Mouse (Mus musculus): Measurements from ENCODE around the gene Kcnn1. TPM values are rescaled to one million over a fixed set of nuclear protein-coding genes. Genes with fewer than 3 reads are reported as not detected.

Kcnn1 gene
- polyA plus RNA-seq, 1 experiment from 2014 or later = 19.0 TPM

DNA sequence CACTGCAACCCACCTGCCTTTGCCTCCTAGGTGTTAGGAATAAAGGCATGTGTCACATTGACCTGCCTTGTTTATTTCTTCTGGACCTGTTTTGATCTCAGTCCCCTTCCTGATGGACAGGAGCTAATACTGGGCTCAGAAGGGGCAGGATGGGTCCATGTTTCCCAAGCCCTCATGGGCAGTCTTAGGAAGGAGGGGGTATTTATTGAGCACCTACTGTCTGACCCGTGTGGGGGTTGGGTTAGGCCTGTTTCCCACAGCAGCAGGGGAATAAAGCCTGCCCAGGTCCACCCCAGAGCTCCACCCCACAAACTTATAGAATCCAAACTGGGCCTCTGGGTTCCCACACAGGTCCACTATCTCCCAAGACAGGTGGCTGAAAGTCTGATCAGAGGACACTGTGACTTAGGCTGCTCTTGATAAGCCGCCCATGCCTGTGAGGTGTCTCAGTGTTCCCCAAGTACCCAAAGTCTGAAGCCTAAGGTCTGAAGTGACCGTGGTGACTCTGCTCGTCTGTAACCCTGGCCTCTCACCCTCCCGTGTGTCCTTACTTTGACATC is 19.8 kb downstream of the Kcnn1 start:
- no peaks in the 10 kb centered on the region for H3K9me3 ChIP-seq
- no peaks in the 10 kb centered on the region for H3K36me3 ChIP-seq (replicated peaks)
- peaks cover 19% of the 10 kb centered on the region for H3K4me1 ChIP-seq
- no peak for ATAC-seq (replicated peaks)
- no peak overlapping the region for H3K4me3 ChIP-seq
- WGBS = 83% methylated on average over 5 of the region's 5 CpGs
- no peak overlapping the region for H3K27ac ChIP-seq
- H3K27me3 ChIP-seq (replicated peaks) = no peaks in the 10 kb centered on the region
- H3K9ac ChIP-seq = no peak overlapping the region
- H3K4me2 ChIP-seq = no peak overlapping the region

DNA sequence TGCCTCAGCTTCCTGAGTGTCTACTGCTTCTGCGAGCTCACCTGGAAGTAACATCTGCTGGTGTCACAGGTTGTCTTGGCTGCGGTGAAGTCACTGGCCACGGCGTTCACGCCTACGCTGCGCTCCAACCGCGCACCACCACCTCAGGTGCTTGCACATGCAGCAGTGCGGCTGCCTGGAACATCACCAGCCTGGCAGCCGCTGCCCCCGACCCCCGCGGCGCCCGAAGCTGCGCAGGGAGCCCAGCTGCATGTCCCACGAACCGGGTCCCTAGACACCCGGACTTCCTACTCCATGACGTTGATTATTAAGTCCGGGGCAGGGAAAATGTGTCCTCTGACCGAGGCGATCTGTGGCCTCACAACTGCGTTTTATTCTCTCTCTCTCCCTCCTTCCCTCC is 20.6 kb downstream of the Kcnn1 start:
- ATAC-seq (replicated peaks) = no peak
- Histone ChIP-seq H3K27ac (no peak overlapping the region), H3K9me3 (no peaks in the 10 kb centered on the region), H3K27me3 (replicated peaks) (no peaks in the 10 kb centered on the region), H3K36me3 (replicated peaks) (no peaks in the 10 kb centered on the region), H3K4me2 (no peak overlapping the region), H3K9ac (no peak overlapping the region), H3K4me1 (peaks cover 20% of the 10 kb centered on the region), H3K4me3 (no peak overlapping the region)
- WGBS = 74% methylated on average over 25 of the region's 25 CpGs

- H3K4me2 ChIP-seq = no peak overlapping the region
- H3K4me1 ChIP-seq = peaks cover 20% of the 10 kb centered on the region
- H3K9ac ChIP-seq = no peak overlapping the region
- H3K9me3 ChIP-seq = no peaks in the 10 kb centered on the region
- H3K36me3 ChIP-seq (replicated peaks) = no peaks in the 10 kb centered on the region
- H3K4me3 ChIP-seq = no peak overlapping the region
- H3K27me3 ChIP-seq (replicated peaks) = no peaks in the 10 kb centered on the region
- 40% methylated on average over 22 of the region's 22 CpGs for WGBS
- ATAC-seq (replicated peaks) = no peak; the same call in 1 of the 2 replicates
- H3K27ac ChIP-seq = 0 out of 2 replicates have a peak overlapping the region, but pooled peaks have one; percentile 93
These were observed 21.6 kb downstream of the Kcnn1 start for GRCm38 (mm10) chr8:70841147-70842072.

DNA sequence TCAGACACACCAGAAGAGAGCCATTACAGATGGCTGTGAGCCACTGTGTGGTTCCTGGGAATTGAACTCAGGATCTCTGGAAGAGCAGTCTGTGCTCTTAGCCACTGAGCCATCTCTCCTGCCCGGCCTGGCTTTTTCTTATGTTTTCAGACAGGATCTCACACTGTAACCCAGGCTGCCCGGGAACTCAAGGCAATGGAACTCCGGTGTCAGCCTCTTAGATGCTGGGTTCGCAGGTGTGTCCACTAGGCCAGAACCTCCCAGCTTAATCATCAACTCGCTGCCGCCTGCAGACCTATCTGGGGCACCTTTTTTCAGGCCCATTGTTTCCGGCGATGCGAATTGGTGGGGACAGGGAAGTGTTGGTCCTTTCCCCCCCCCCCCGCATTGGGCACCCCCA is 22.5 kb downstream of the Kcnn1 start:
- Histone ChIP-seq H3K9ac (no peak overlapping the region), H3K4me3 (no peak overlapping the region), H3K4me1 (peaks cover 20% of the 10 kb centered on the region), H3K27me3 (replicated peaks) (no peaks in the 10 kb centered on the region), H3K4me2 (no peak overlapping the region), H3K9me3 (no peaks in the 10 kb centered on the region), H3K36me3 (replicated peaks) (no peaks in the 10 kb centered on the region), H3K27ac (0 out of 2 replicates have a peak overlapping the region, but pooled peaks have one; percentile 93)
- no peak for ATAC-seq (replicated peaks)
- WGBS = 53% methylated on average over 10 of the region's 10 CpGs

DNA sequence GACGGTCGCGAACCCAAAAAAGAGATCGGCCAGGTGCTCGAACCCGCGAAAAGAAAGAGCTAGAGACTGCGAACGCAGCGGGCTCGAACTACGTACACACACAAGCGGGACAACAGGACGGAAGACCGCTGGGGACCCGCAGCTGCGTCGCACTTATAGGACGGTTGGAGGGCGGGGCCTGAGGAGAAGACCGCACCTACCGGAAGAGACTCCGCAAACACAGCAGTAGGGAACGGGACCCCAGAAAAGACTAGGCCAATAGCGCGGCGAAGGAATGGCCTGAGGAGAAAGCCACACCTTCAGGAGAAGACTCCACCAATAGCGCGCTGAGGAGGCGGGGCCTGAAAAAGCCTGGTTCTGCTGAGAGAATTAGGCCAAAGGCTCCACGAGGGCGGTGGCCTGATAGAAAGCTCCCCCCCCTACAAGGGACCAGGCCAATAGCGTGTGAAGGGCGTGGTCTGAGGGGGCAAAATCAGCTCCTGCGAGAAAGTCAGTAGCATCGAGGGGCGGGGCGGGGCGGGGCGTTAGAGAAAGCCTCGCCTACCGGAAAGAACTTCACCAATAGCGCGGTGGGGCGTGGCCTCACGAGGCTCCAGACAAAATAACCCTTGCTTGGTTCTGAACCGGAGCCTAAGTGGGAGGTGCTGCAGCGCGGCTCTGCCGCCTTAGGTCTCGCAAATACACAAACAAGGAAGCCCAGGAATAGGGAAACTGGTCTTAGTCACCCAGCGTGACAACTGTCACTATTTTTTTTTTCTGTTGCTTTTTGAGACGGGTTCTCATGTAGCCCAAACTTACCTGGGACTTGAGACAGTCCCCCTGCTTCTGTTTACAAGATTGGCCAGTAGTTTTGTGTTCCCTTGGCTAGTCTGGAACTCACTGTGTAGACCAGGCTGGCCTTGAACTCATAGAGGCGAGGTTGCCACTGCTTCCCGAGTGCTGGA is 23.4 kb downstream of the Kcnn1 start, which contains the start of gene Arrdc2:
Arrdc2 (minus strand) TSS at position 313 of the 944 bp plus-strand sequence.
- H3K9me3 ChIP-seq = no peaks in the 10 kb centered on the region
- H3K4me3 ChIP-seq = peak within 1 kb of the TSS; percentile 72
- ATAC-seq (replicated peaks) = peak; percentile 96
- no peaks in the 10 kb centered on the region for H3K36me3 ChIP-seq (replicated peaks)
- H3K4me2 ChIP-seq = peak within 1 kb of the TSS; percentile 84
- peak within 1 kb of the TSS; percentile 67 for H3K9ac ChIP-seq
- no peaks in the 10 kb centered on the region for H3K27me3 ChIP-seq (replicated peaks)
- peaks cover 20% of the 10 kb centered on the region for H3K4me1 ChIP-seq
- peak within 1 kb of the TSS; percentile 93 for H3K27ac ChIP-seq
- 2% methylated on average over 55 of the region's 55 CpGs for WGBS

DNA sequence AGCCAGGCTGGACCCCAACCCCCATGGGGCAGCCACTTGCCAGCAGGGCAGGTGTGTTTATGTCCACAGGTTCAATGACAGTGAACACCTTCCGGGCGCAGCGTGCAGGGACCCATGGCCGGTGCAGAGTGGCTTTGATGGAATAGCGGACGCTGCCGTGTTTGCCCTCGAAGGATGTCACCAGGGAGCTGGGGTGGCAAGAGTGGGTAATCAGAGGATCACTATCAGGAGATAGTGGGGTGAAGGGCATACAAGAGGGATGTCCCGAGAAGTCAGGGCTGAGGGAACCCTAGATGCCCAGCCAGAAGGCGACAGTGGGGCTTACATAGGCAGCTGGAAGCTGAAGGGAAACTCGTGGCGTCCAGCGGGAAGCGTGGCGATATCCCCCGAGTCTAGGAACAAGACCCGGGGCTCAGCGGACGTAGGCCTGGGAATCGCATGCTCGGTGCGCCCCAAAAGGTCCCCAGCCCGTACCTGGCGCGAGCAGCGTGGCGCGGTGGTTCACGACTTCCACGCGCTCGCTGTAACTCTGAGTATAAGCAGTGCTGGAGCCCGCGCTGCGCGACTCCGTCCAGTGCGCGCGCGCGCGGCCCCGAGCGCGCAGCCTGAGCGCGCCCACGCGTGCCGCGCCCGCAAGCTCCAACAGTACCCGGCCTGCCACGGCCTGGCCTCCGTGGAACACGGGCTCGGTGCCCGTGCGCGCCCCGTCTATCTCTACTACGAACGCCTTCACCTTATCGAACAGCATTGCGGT is 24.2 kb downstream of the Kcnn1 start:
- no peaks in the 10 kb centered on the region for H3K9me3 ChIP-seq
- 3% methylated on average over 66 of the region's 66 CpGs for WGBS
- peaks cover 20% of the 10 kb centered on the region for H3K4me1 ChIP-seq
- H3K4me3 ChIP-seq = peak overlapping the region; percentile 72
- H3K27me3 ChIP-seq (replicated peaks) = no peaks in the 10 kb centered on the region
- peak overlapping the region; percentile 84 for H3K4me2 ChIP-seq
- ATAC-seq (replicated peaks) = peak; percentile 55
- H3K9ac ChIP-seq = peak overlapping the region; percentile 67
- H3K27ac ChIP-seq = peak overlapping the region; percentile 93
- no peaks in the 10 kb centered on the region for H3K36me3 ChIP-seq (replicated peaks)

- Histone ChIP-seq H3K4me1 (peaks cover 20% of the 10 kb centered on the region), H3K4me2 (no peak overlapping the region), H3K27me3 (replicated peaks) (no peaks in the 10 kb centered on the region), H3K9ac (no peak overlapping the region), H3K4me3 (no peak overlapping the region), H3K27ac (no peak overlapping the region), H3K36me3 (replicated peaks) (no peaks in the 10 kb centered on the region), H3K9me3 (no peaks in the 10 kb centered on the region)
- WGBS = 81% methylated on average over 12 of the region's 12 CpGs
- ATAC-seq (replicated peaks) = no peak
These were observed 26.4 kb downstream of the Kcnn1 start for GRCm38 (mm10) chr8:70836666-70837065.

DNA sequence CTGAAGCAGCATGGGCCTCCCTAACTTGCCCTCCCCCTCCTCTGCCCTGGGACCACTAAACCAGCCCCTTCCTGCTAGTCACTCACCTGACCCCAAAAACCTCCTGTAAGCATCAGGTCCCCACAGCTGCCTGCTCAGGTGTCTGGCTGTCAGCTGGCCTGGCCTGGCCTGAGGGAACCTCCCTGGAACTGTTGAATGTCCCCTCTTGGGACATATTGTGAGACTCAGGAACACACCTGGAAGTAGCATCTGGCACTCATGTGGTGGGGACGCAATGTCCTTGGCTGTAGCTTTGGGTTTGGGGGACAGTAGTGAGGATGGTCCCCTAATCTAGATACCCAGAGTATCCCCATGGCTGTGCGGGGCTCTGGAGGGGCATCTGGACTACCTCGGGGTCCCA is 29.0 kb downstream of the Kcnn1 start:
- no peak overlapping the region for H3K4me3 ChIP-seq
- H3K9ac ChIP-seq = no peak overlapping the region
- 100% methylated on average over 3 of the region's 3 CpGs for WGBS
- peaks cover 8% of the 10 kb centered on the region for H3K4me1 ChIP-seq
- no peaks in the 10 kb centered on the region for H3K36me3 ChIP-seq (replicated peaks)
- H3K9me3 ChIP-seq = no peaks in the 10 kb centered on the region
- no peak for ATAC-seq (replicated peaks)
- no peak overlapping the region for H3K27ac ChIP-seq
- no peaks in the 10 kb centered on the region for H3K27me3 ChIP-seq (replicated peaks)
- H3K4me2 ChIP-seq = no peak overlapping the region

GRCm38 (mm10) chr8:70833520-70833919 is 29.5 kb downstream of the Kcnn1 start:
- peaks cover 3% of the 10 kb centered on the region for H3K4me1 ChIP-seq
- ATAC-seq (replicated peaks) = no peak
- no peaks in the 10 kb centered on the region for H3K9me3 ChIP-seq
- H3K27ac ChIP-seq = no peak overlapping the region
- no peak overlapping the region for H3K4me3 ChIP-seq
- no peaks in the 10 kb centered on the region for H3K36me3 ChIP-seq (replicated peaks)
- no peak overlapping the region for H3K4me2 ChIP-seq
- H3K27me3 ChIP-seq (replicated peaks) = no peaks in the 10 kb centered on the region
- no peak overlapping the region for H3K9ac ChIP-seq
- 46% methylated on average over 15 of the region's 15 CpGs for WGBS

- H3K9ac ChIP-seq = no peak overlapping the region
- no peak overlapping the region for H3K4me2 ChIP-seq
- H3K27ac ChIP-seq = no peak overlapping the region
- H3K4me3 ChIP-seq = no peak overlapping the region
- 57% methylated on average over 9 of the region's 9 CpGs for WGBS
- H3K9me3 ChIP-seq = no peaks in the 10 kb centered on the region
- no peaks in the 10 kb centered on the region for H3K27me3 ChIP-seq (replicated peaks)
- ATAC-seq (replicated peaks) = no peak
- no peaks in the 10 kb centered on the region for H3K36me3 ChIP-seq (replicated peaks)
- no peaks in the 10 kb centered on the region for H3K4me1 ChIP-seq
These were observed 30.0 kb downstream of the Kcnn1 start for GRCm38 (mm10) chr8:70833018-70833482.

DNA sequence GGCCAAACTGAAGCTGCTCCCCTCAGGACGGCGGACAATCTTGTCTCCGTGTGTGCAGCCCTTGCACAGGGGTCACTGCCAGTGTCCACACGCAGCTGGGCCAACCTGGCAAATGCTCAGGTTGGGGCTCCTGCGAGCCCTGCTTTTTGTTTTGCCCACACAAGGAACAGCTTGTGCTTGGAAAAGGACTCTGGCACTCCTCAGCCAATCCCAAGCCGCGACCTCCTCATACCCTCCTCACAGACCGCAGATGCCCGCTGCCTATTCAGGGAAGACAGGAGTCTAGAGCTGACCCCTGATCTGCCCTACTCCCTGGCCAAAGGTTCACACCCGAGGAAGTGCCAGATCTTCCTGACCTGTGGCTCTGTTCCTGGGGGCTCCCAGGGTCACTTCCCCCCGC is 30.7 kb downstream of the Kcnn1 start:
- WGBS = 64% methylated on average over 11 of the region's 11 CpGs
- Histone ChIP-seq H3K4me3 (no peak overlapping the region), H3K27ac (no peak overlapping the region), H3K27me3 (replicated peaks) (no peaks in the 10 kb centered on the region), H3K4me1 (no peaks in the 10 kb centered on the region), H3K9ac (no peak overlapping the region), H3K9me3 (no peaks in the 10 kb centered on the region), H3K4me2 (no peak overlapping the region), H3K36me3 (replicated peaks) (no peaks in the 10 kb centered on the region)
- ATAC-seq (replicated peaks) = no peak

Data from midbrain, embryonic 15.5 days (tissue).